Mouse (Mus musculus): ENCODE data around the gene Clcn2.

- TF ChIP-seq CTCF (IDR thresholded peaks at IDR 0.05; ENCODE audit: low read depth) (no peak), EP300 (IDR thresholded peaks at IDR 0.05; ENCODE audit: low read depth) (no peak)
Measured at GRCm38 (mm10) chr16:20716841-20717180, 735 bp downstream of the Clcn2 start.
